Mouse (Mus musculus) G1E (cell line): ENCODE data around the gene Ptpn20.

Source experiments
- CTCF ChIP-seq: IDR thresholded peaks from 2 replicates; pipeline ENCODE4 v1.5.1; 2012; ENCODE audit warnings: low read depth, low read length, inconsistent platforms, mixed read lengths
- GATA1 ChIP-seq: IDR thresholded peaks from 2 replicates; pipeline ENCODE4 v1.6.1; 2012; ENCODE audit warnings: borderline replicate concordance, low read length, inconsistent platforms, mixed read lengths

DNA sequence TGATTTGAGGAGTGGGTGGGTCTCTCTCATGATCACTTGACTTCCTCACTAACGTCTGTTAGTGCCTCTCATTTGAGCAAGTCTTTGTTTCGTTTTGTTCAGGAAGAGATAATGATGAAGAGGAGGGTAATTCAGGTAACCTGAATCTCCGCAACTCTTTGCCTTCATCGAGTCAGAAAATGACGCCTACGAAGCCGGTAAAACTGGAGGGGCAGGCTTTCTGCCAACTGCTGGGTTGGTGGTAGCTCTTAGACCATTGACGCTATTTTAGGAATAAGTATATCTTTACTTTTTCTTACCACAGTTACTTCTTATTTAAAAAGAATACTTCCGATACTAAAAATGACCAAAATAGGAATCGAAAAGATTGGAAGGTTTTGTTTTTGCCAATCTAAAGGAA is 18.4 kb downstream of the Ptpn20 start:
- TF ChIP-seq CTCF (no peak), GATA1 (no peak)
